Mouse (Mus musculus): ENCODE measurements around the gene Tpi1. TPM values are rescaled to one million over a fixed set of nuclear protein-coding genes. Genes with fewer than 3 reads are reported as not detected.

Gene Tpi1
- polyA plus RNA-seq, 1 experiment from 2014 or later: 680 TPM

DNA sequence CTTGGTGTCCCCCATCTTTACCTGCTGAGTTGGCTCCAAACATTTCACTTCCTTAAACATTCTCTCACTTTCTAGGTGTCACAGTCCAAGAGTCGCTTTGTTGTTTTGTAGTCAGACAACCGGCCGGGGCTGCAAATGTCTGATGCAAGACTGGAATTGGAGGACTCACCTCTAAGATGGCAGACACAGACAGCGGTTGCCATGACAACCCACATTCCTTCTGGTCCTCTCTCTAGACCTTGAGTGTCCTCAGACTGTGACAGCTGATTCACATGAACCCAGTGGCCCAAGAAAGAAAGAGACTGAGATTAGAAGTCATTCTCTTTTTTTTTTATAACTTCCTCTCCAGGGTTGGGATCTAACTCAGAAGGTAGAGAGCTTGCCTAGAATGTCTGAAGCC is 24.6 kb downstream of the Tpi1 start:
- Histone ChIP-seq H3K36me3 (ENCODE audit: control insufficient read depth, insufficient read depth, low read length) (no peaks in the 10 kb centered on the region), H3K9me3 (ENCODE audit: control insufficient read depth, low read length) (no peaks in the 10 kb centered on the region), H3K27ac (ENCODE audit: low read length) (no peak overlapping the region), H3K4me2 (ENCODE audit: low read depth, low read length) (no peak overlapping the region), H3K4me3 (ENCODE audit: low read length) (no peak overlapping the region), H3K4me1 (replicated peaks; ENCODE audit: control insufficient read depth, insufficient read depth, low read length) (no peaks in the 10 kb centered on the region), H3K27me3 (ENCODE audit: control insufficient read depth, insufficient read depth, low read depth, low read length) (no peaks in the 10 kb centered on the region), H3K9ac (ENCODE audit: low read length) (no peak overlapping the region)
- ATAC-seq (ENCODE audit: low read depth): no peak
- WGBS: 58% methylated on average over 4 of the region's 4 CpGs

DNA sequence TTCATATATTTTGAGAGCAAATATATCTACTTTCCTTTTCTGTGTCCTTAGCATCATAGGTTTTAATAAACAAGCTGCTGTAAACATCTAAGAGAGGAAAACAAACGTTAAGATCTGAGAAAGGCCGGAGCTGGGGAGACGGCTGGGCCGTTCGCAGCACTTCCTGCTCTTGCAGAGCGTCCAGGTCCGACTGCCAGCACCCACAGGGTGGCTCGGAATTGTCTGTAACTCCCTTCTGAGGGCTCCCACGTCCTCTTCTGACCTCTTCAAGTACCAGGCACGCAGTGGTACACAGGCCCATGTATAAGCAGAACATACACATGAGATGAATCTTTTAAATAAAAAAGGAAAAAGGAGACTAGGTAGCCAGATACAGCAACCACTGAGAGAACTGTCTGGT is 26.4 kb downstream of the Tpi1 start:
- H3K36me3 ChIP-seq (ENCODE audit: control insufficient read depth, insufficient read depth, low read length): no peaks in the 10 kb centered on the region
- H3K4me3 ChIP-seq (ENCODE audit: low read length): no peak overlapping the region
- 0 out of 2 replicates have a peak, but pooled peaks cover under 1% of the 10 kb centered on the region for H3K4me1 ChIP-seq (replicated peaks; ENCODE audit: control insufficient read depth, insufficient read depth, low read length)
- no peak overlapping the region for H3K27ac ChIP-seq (ENCODE audit: low read length)
- no peaks in the 10 kb centered on the region for H3K9me3 ChIP-seq (ENCODE audit: control insufficient read depth, low read length)
- no peak overlapping the region for H3K9ac ChIP-seq (ENCODE audit: low read length)
- no peak for ATAC-seq (ENCODE audit: low read depth)
- H3K4me2 ChIP-seq (ENCODE audit: low read depth, low read length): no peak overlapping the region
- WGBS: 59% methylated on average over 10 of the region's 10 CpGs
- no peaks in the 10 kb centered on the region for H3K27me3 ChIP-seq (ENCODE audit: control insufficient read depth, insufficient read depth, low read depth, low read length)

DNA sequence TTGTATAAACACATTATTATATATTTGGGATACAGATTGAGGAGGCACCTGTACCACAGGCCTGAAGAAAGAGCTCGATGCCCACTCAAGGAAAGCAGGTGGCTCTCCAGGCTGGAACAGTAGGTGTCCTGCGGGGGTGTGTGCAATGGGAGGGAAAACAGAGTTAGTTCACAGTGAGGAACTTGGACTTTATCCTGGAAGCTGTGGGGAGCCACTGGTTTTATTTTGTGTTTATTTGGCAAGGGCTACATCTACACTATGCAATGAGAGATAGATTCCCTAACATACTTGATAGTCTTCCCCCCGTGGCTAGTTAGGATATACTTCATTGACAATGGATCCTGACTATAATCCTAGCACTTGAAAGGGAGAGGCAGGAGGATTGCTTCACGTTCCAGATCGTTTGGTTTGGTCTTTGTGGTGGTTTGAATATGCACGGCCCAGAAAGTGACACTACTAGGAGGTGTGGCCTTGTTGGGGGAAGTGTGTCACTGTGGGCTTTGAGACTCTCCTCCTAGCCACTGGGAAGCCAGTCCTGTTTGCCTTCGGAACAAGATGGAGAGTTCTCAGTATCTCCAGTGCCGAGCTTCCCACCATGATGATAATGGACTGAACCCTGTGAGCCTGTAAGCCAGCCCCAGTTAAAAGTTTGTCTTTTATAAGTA is 27.2 kb downstream of the Tpi1 start:
- no peak for ATAC-seq (ENCODE audit: low read depth)
- H3K9ac ChIP-seq (ENCODE audit: low read length): no peak overlapping the region
- 50% methylated on average over 8 of the region's 8 CpGs for WGBS
- no peak overlapping the region for H3K27ac ChIP-seq (ENCODE audit: low read length)
- no peaks in the 10 kb centered on the region for H3K27me3 ChIP-seq (ENCODE audit: control insufficient read depth, insufficient read depth, low read depth, low read length)
- H3K36me3 ChIP-seq (ENCODE audit: control insufficient read depth, insufficient read depth, low read length): no peaks in the 10 kb centered on the region
- 0 out of 2 replicates have a peak, but pooled peaks cover 6% of the 10 kb centered on the region for H3K4me1 ChIP-seq (replicated peaks; ENCODE audit: control insufficient read depth, insufficient read depth, low read length)
- no peaks in the 10 kb centered on the region for H3K9me3 ChIP-seq (ENCODE audit: control insufficient read depth, low read length)
- no peak overlapping the region for H3K4me3 ChIP-seq (ENCODE audit: low read length)
- no peak overlapping the region for H3K4me2 ChIP-seq (ENCODE audit: low read depth, low read length)

DNA sequence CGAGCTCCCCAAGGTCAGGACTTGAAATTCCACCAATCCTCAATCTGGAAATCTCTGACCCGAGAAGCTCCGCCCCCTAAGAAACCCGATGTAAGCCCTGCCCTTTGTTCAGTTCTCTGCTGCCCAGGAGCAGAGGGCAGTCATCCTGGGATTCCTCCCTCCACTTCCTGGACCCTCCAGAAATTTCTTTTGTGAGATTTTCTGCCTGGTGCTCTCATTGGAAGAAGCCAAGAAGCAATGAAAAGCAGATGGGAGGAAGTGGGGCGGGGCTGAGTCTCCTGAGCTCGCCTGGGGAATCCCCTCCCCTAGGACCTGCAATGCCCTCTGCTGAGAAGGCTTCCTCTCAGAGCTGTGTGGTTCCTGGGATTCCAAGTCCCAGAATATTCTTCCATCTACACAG is 31.7 kb downstream of the Tpi1 start:
- H3K27ac ChIP-seq (ENCODE audit: low read length): no peak overlapping the region; the same call in 1 of the 2 replicates
- peak overlapping the region; percentile 34; the same call in 1 of the 2 replicates for H3K9ac ChIP-seq (ENCODE audit: low read length)
- H3K9me3 ChIP-seq (ENCODE audit: control insufficient read depth, low read length): no peaks in the 10 kb centered on the region
- H3K4me3 ChIP-seq (ENCODE audit: low read length): peak overlapping the region; percentile 39
- no peaks in the 10 kb centered on the region for H3K36me3 ChIP-seq (ENCODE audit: control insufficient read depth, insufficient read depth, low read length)
- peak; percentile 42; the same call in 1 of the 2 replicates for ATAC-seq (ENCODE audit: low read depth)
- 17% methylated on average over 6 of the region's 6 CpGs for WGBS
- H3K4me2 ChIP-seq (ENCODE audit: low read depth, low read length): peak overlapping the region; percentile 46
- peaks cover 2% of the 10 kb centered on the region; the same call in 1 of the 2 replicates for H3K27me3 ChIP-seq (ENCODE audit: control insufficient read depth, insufficient read depth, low read depth, low read length)
- H3K4me1 ChIP-seq (replicated peaks; ENCODE audit: control insufficient read depth, insufficient read depth, low read length): peaks cover 9% of the 10 kb centered on the region; the same call in 1 of the 2 replicates

DNA sequence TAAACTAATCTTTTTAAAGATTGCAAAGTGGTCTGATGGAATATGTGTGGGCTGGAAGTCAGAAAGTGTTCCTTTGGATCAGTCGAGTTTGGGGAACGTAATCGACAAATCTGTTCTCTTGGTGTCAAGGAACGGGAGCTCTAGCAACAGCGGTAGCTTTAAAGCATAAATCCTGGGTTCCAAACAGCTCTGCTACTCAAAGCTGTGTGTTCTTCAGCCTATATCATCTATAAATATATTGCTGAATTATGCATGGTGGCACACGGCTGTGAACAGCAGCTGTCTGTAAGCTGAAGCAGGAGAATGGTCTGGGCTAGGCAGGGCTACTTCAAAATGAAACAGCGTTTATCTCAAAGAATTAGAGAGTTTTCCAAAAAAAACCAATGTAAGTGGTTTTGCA is 33.2 kb downstream of the Tpi1 start:
- WGBS: 82% methylated on average over 7 of the region's 7 CpGs
- Histone ChIP-seq H3K4me1 (replicated peaks; ENCODE audit: control insufficient read depth, insufficient read depth, low read length) (peaks cover 9% of the 10 kb centered on the region; the same call in 1 of the 2 replicates), H3K4me3 (ENCODE audit: low read length) (no peak overlapping the region), H3K9ac (ENCODE audit: low read length) (no peak overlapping the region), H3K9me3 (ENCODE audit: control insufficient read depth, low read length) (no peaks in the 10 kb centered on the region), H3K27ac (ENCODE audit: low read length) (no peak overlapping the region), H3K27me3 (ENCODE audit: control insufficient read depth, insufficient read depth, low read depth, low read length) (peaks cover 2% of the 10 kb centered on the region; the same call in 1 of the 2 replicates), H3K36me3 (ENCODE audit: control insufficient read depth, insufficient read depth, low read length) (no peaks in the 10 kb centered on the region), H3K4me2 (ENCODE audit: low read depth, low read length) (no peak overlapping the region)
- ATAC-seq (ENCODE audit: low read depth): no peak

DNA sequence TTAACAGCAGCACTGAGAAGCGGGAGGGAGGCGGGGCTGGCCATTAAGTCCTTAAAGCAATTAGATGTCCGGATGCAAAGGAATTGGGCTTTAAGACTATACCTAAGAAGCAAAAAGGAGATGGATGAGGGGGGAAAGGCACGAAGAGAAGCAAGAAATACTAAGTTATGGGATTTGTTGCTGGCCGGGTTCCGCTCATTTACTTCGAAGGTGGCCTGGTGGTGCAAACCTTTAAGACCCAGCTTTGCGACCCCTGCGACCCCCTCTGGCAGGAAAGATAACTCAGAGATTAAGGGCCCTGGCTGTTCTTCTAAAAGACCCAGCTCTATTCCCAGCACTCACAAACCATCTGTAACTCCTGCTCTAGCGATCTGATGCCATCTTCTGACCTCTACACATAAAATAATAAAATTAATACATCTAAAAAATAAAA is 34.1 kb downstream of the Tpi1 start:
- 5% methylated on average over 10 of the region's 10 CpGs for WGBS
- H3K4me1 ChIP-seq (replicated peaks; ENCODE audit: control insufficient read depth, insufficient read depth, low read length): peaks cover 9% of the 10 kb centered on the region; the same call in 1 of the 2 replicates
- peak overlapping the region; percentile 81 for H3K4me2 ChIP-seq (ENCODE audit: low read depth, low read length)
- H3K9ac ChIP-seq (ENCODE audit: low read length): peak overlapping the region; percentile 59
- no peaks in the 10 kb centered on the region for H3K9me3 ChIP-seq (ENCODE audit: control insufficient read depth, low read length)
- H3K27me3 ChIP-seq (ENCODE audit: control insufficient read depth, insufficient read depth, low read depth, low read length): peaks cover 2% of the 10 kb centered on the region; the same call in 1 of the 2 replicates
- H3K4me3 ChIP-seq (ENCODE audit: low read length): peak overlapping the region; percentile 51
- peak; percentile 68 for ATAC-seq (ENCODE audit: low read depth)
- H3K36me3 ChIP-seq (ENCODE audit: control insufficient read depth, insufficient read depth, low read length): no peaks in the 10 kb centered on the region
- H3K27ac ChIP-seq (ENCODE audit: low read length): no peak overlapping the region

DNA sequence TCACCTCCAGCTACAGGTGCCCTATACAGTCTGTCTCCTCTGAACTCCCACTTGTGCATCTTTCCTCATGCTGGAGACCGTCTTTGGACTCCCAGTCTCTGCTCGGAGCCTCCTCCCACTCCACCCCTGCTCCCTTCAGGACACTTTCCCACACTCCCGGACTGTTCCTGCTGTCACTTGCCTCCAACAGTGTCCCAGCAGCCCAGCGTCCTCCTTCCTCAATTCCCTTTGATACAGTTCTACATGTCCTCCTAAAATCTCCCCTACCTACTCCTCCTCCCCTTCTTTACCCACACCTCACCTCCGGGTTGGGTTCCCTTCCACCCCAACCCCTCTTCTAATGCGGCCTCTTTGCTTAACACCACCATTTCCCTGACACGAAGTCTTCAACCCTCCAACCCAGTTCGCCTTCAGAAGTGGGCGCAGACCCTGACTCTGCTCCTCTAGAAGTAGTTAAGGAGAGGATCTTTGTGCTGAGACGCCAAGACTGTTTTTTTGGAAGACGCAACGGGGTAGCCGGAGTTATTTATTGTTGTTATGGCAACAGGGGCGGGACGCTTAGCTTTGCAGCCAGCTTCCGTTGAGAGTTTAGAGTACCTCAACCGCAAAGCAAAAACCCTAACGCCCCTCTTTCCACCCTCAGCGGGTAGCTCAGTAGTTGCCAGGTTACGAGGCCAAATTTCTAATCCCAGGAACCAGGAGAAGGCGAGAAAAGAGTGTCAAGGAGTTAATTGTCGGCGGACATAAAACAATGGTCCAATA is 34.7 kb downstream of the Tpi1 start, which contains the start of gene Lrrc23:
Gene Lrrc23, minus strand, starts transcription at position 506 of the 762 bp plus-strand sequence.
- no peaks in the 10 kb centered on the region for H3K9me3 ChIP-seq (ENCODE audit: control insufficient read depth, low read length)
- peaks cover 2% of the 10 kb centered on the region; the same call in 1 of the 2 replicates for H3K27me3 ChIP-seq (ENCODE audit: control insufficient read depth, insufficient read depth, low read depth, low read length)
- H3K4me1 ChIP-seq (replicated peaks; ENCODE audit: control insufficient read depth, insufficient read depth, low read length): peaks cover 9% of the 10 kb centered on the region; the same call in 1 of the 2 replicates
- no peaks in the 10 kb centered on the region for H3K36me3 ChIP-seq (ENCODE audit: control insufficient read depth, insufficient read depth, low read length)
- H3K27ac ChIP-seq (ENCODE audit: low read length): no peak within 1 kb of the TSS
- H3K4me3 ChIP-seq (ENCODE audit: low read length): peak within 1 kb of the TSS; percentile 51
- WGBS: 2% methylated on average over 23 of the region's 23 CpGs
- H3K4me2 ChIP-seq (ENCODE audit: low read depth, low read length): peak within 1 kb of the TSS; percentile 81
- peak; percentile 58 for ATAC-seq (ENCODE audit: low read depth)
- H3K9ac ChIP-seq (ENCODE audit: low read length): peak within 1 kb of the TSS; percentile 59

DNA sequence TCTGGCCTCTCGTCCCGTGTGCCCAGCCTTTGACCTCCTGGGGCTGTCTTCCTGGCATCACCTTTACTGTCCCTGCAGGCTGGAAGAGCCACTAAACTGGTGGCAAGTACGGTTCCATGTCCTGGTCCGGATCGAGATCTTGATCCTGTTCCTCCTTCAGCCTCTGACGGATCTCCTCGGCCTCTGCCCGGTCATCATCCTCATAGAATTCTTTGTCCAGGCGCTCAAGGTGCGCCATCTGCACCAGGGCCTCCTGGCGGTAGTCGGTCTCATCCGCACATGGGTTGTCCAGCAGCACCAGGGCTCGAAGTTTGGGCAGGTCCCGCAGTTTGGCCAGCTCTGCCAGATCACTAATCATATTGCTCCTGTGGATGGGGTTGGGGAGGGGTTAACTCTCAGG is 43.6 kb downstream of the Tpi1 start:
- 80% methylated on average over 15 of the region's 15 CpGs for WGBS
- Histone ChIP-seq H3K36me3 (ENCODE audit: control insufficient read depth, insufficient read depth, low read length) (no peaks in the 10 kb centered on the region), H3K4me2 (ENCODE audit: low read depth, low read length) (no peak overlapping the region), H3K27ac (ENCODE audit: low read length) (no peak overlapping the region), H3K4me1 (replicated peaks; ENCODE audit: control insufficient read depth, insufficient read depth, low read length) (peaks cover 12% of the 10 kb centered on the region; the same call in 1 of the 2 replicates), H3K9me3 (ENCODE audit: control insufficient read depth, low read length) (no peaks in the 10 kb centered on the region), H3K27me3 (ENCODE audit: control insufficient read depth, insufficient read depth, low read depth, low read length) (peaks cover 3% of the 10 kb centered on the region), H3K4me3 (ENCODE audit: low read length) (no peak overlapping the region), H3K9ac (ENCODE audit: low read length) (no peak overlapping the region)
- no peak for ATAC-seq (ENCODE audit: low read depth)

DNA sequence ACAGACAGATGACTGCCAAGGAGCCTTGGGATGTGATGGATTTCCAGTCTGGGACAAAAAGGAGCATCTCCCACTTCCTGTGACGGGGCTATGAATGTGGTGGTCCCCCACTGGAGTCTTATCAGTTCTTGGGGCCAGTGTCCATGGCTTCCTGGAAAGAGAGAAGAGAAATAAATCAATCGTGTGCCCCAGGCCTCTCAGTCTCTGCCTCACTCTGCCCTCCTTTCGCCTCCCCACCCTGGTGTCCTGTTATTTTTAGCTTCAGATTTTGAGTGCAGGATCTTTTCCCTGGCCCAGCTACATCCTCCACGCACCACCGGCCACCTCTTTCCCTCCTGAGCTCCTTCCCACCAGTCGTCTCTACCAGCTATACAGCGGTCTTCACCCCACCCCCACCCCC is 44.1 kb downstream of the Tpi1 start:
- peak overlapping the region; percentile 95 for H3K4me2 ChIP-seq (ENCODE audit: low read depth, low read length)
- H3K4me3 ChIP-seq (ENCODE audit: low read length): peak overlapping the region; percentile 56; the same call in 1 of the 2 replicates
- H3K27me3 ChIP-seq (ENCODE audit: control insufficient read depth, insufficient read depth, low read depth, low read length): peaks cover 3% of the 10 kb centered on the region
- H3K9ac ChIP-seq (ENCODE audit: low read length): no peak overlapping the region; the same call in 1 of the 2 replicates
- no peaks in the 10 kb centered on the region for H3K9me3 ChIP-seq (ENCODE audit: control insufficient read depth, low read length)
- no peaks in the 10 kb centered on the region for H3K36me3 ChIP-seq (ENCODE audit: control insufficient read depth, insufficient read depth, low read length)
- ATAC-seq (ENCODE audit: low read depth): no peak
- H3K27ac ChIP-seq (ENCODE audit: low read length): no peak overlapping the region
- WGBS: 49% methylated on average over 7 of the region's 7 CpGs
- H3K4me1 ChIP-seq (replicated peaks; ENCODE audit: control insufficient read depth, insufficient read depth, low read length): peaks cover 12% of the 10 kb centered on the region; the same call in 1 of the 2 replicates

Measured in lung, embryonic 16.5 days (tissue).